13 mouse cellular contexts compared by ENCODE assay signal in the genomic region with DNA sequence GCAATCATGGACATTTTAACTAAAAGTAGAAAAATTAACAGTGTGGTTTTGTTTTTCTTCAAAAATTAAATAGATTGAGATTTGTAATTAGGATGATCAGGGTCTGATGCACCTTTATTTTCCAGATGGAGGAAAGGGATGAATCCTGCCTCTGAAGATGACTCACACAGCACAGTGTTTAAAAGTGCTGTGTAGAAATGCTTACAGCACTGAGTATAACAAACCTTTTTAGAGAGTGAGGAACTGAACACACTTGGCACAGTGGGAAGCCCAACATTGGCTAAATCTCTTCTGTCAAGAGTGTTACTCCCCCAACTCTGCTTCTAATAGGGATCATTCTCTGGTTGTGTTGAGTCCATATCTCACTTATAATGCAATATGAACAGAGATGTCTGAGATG. TPM values are rescaled to one million over a fixed set of nuclear protein-coding genes. Genes with fewer than 3 reads are reported as not detected.
"Had no signal": no experiment of that assay in that cellular context is flagged by ENCODE, and none has a peak within 500 bp of the region (broad histone marks: within the 10 kb centered on the region; RNA-seq: fewer than 3 reads in every experiment).

No protein-coding gene starts in this region.

- DNase-seq: retina, postnatal 1 day; right cerebral cortex, adult 18-20 months; right cerebral cortex, postnatal 14 days; right cerebral cortex, postnatal 25 days; right cerebral cortex, postnatal 4 days; spleen, adult 18-20 months; thymus, adult 18-20 months; thymus, adult 2 months; thymus, postnatal 14 days; thymus, postnatal 25 days; thymus, postnatal 36 days; thymus, postnatal 4 days had no signal

RNA-seq across cellular contexts. Expression of a gene that starts 57.2 kb away (rescaled TPM):
- total RNA-seq: neutrophil, adult 5-6 weeks had no signal
